Mouse (Mus musculus) MEL (cell line): Measurements from ENCODE around the gene Pcbd1. TPM values are rescaled to one million over a fixed set of nuclear protein-coding genes. Genes with fewer than 3 reads are reported as not detected.

Experiments
- DNase-seq: peaks from one replicate; pipeline ENCODE4 v3.0.0; 2011; ENCODE audit warnings: low read depth, low spot score
- H3K27ac ChIP-seq: 2 replicates; pipeline ENCODE4 v1.5.1; 2012; ENCODE audit warnings: low read depth, mild to moderate bottlenecking, control low read depth, low read length, moderate library complexity; ENCODE audit not compliant: control insufficient read depth
- H3K27me3 ChIP-seq, 2 experiments: fragments of 150-350 bp in 1 of 2; sonication (generic) in 1 of 2; 2 replicates each; pipeline ENCODE4 v1.6.1; 2012; ENCODE audit warnings: low read length in 2 of 2, mild to moderate bottlenecking in 2 of 2, improper control_type of control experiment in 1 of 2, moderate library complexity in 1 of 2; ENCODE audit not compliant: insufficient read depth in 2 of 2, control insufficient read depth in 1 of 2
- H3K36me3 ChIP-seq, 2 experiments: 2 replicates each; pipeline ENCODE4 v1.6.1; 2012 to 2014; ENCODE audit warnings: low read length in 2 of 2, improper control_type of control experiment in 1 of 2, inconsistent platforms in 1 of 2, mild to moderate bottlenecking in 1 of 2; ENCODE audit not compliant: insufficient read depth in 2 of 2, control insufficient read depth in 1 of 2
- H3K4me1 ChIP-seq, 2 experiments: fragments of 150-350 bp in 1 of 2; sonication (generic) in 1 of 2; 2 replicates each; pipeline ENCODE4 v1.6.1; 2012; ENCODE audit warnings: low read length in 2 of 2, improper control_type of control experiment in 1 of 2, mild to moderate bottlenecking in 1 of 2; ENCODE audit not compliant: insufficient read depth in 2 of 2, control insufficient read depth in 1 of 2
- H3K4me3 ChIP-seq, 2 experiments: fragments of 150-350 bp in 1 of 2; sonication (generic) in 1 of 2; 2 replicates each; pipeline ENCODE4 v1.5.1; 2012; ENCODE audit warnings: low read depth in 2 of 2, low read length in 2 of 2, mild to moderate bottlenecking in 2 of 2, moderate library complexity in 2 of 2, control low read depth in 1 of 2, improper control_type of control experiment in 1 of 2; ENCODE audit not compliant: control insufficient read depth in 1 of 2, insufficient read depth in 1 of 2
- H3K79me2 ChIP-seq: 2 replicates; pipeline ENCODE4 v1.6.1; 2012; ENCODE audit warnings: mild to moderate bottlenecking, low read length, moderate library complexity; ENCODE audit not compliant: control insufficient read depth, poor library complexity, insufficient read depth
- H3K9ac ChIP-seq: 2 replicates; pipeline ENCODE4 v1.6.1; 2012; ENCODE audit warnings: low read depth, mild to moderate bottlenecking, control low read depth, low read length, moderate library complexity; ENCODE audit not compliant: control insufficient read depth, poor library complexity, severe bottlenecking
- H3K9me3 ChIP-seq: fragments of 150-350 bp; sonication (generic); replicated peaks from 2 replicates; pipeline ENCODE4 v1.6.1; 2012; ENCODE audit warnings: mild to moderate bottlenecking, low read length, improper control_type of control experiment, moderate library complexity; ENCODE audit not compliant: insufficient read depth
- BHLHE40 ChIP-seq: IDR thresholded peaks from 2 replicates; pipeline ENCODE4 v1.6.1; 2012; ENCODE audit warnings: low read depth, mild to moderate bottlenecking, inconsistent platforms, low read length, improper control_type of control experiment, borderline replicate concordance
- CHD1 ChIP-seq: IDR thresholded peaks from 2 replicates; pipeline ENCODE4 v1.6.1; 2012; ENCODE audit warnings: low read depth, mild to moderate bottlenecking, inconsistent platforms, low read length, improper control_type of control experiment
- CHD2 ChIP-seq: IDR thresholded peaks from 2 replicates; pipeline ENCODE4 v1.6.1; 2011; ENCODE audit warnings: low read length, improper control_type of control experiment
- E2F4 ChIP-seq: IDR thresholded peaks from 2 replicates; pipeline ENCODE4 v1.6.1; 2011; ENCODE audit warnings: low read depth, low read length, improper control_type of control experiment, borderline replicate concordance
- ELF1 ChIP-seq: IDR thresholded peaks from 2 replicates; pipeline ENCODE4 v1.6.1; 2014; ENCODE audit warnings: low read depth, mild to moderate bottlenecking, inconsistent platforms, low read length, improper control_type of control experiment, moderate library complexity
- EP300 ChIP-seq, 2 experiments: IDR thresholded peaks; 2 replicates each; pipeline ENCODE4 v1.6.1; 2011; ENCODE audit warnings: improper control_type of control experiment in 2 of 2, low read length in 2 of 2, low read depth in 1 of 2, mild to moderate bottlenecking in 1 of 2
- ETS1 ChIP-seq: IDR thresholded peaks from 2 replicates; pipeline ENCODE4 v1.6.1; 2012; ENCODE audit warnings: low read depth, mild to moderate bottlenecking, inconsistent platforms, low read length, improper control_type of control experiment, moderate library complexity
- GABPA ChIP-seq: IDR thresholded peaks from 2 replicates; pipeline ENCODE4 v1.6.1; 2012; ENCODE audit warnings: low read depth, mild to moderate bottlenecking, inconsistent platforms, low read length, improper control_type of control experiment, moderate library complexity
- GATA1 ChIP-seq: IDR thresholded peaks from 2 replicates; pipeline ENCODE4 v1.6.1; 2011; ENCODE audit warnings: low read depth, low read length, improper control_type of control experiment
- JUND ChIP-seq: IDR thresholded peaks from 2 replicates; pipeline ENCODE4 v1.6.1; 2011; ENCODE audit warnings: low read depth, mild to moderate bottlenecking, improper control_type of control experiment, low read length
- KAT2A ChIP-seq: conservative IDR thresholded peaks from 2 replicates; pipeline ENCODE4 v1.6.1; 2012; ENCODE audit warnings: low read depth, low read length, improper control_type of control experiment, inconsistent platforms
- MXI1 ChIP-seq: IDR thresholded peaks from 2 replicates; pipeline ENCODE4 v1.6.1; 2011; ENCODE audit warnings: mild to moderate bottlenecking, low read depth, low read length, improper control_type of control experiment
- MYB ChIP-seq: IDR thresholded peaks from 2 replicates; pipeline ENCODE4 v1.6.1; 2011; ENCODE audit warnings: mild to moderate bottlenecking, low read depth, low read length, improper control_type of control experiment
- MYC ChIP-seq: IDR thresholded peaks from 2 replicates; pipeline ENCODE4 v1.6.1; 2011; ENCODE audit warnings: low read depth, mild to moderate bottlenecking, low read length, improper control_type of control experiment, moderate library complexity
- NELFE ChIP-seq: IDR thresholded peaks from 2 replicates; pipeline ENCODE4 v1.6.1; 2011; ENCODE audit warnings: low read depth, low read length, improper control_type of control experiment
- NRF1 ChIP-seq: IDR thresholded peaks from 2 replicates; pipeline ENCODE4 v1.6.1; 2014; ENCODE audit warnings: low read depth, mild to moderate bottlenecking, inconsistent platforms, low read length, improper control_type of control experiment, moderate library complexity; ENCODE audit not compliant: poor library complexity, insufficient read depth, severe bottlenecking
- POLR2AphosphoS5 ChIP-seq: IDR thresholded peaks from 2 replicates; pipeline ENCODE4 v1.6.1; 2012; ENCODE audit warnings: low read depth, borderline replicate concordance, mild to moderate bottlenecking, inconsistent platforms, low read length, moderate library complexity, mixed read lengths
- RAD21 ChIP-seq: IDR thresholded peaks from 2 replicates; pipeline ENCODE4 v1.6.1; 2011; ENCODE audit warnings: mild to moderate bottlenecking, low read depth, low read length, improper control_type of control experiment
- SIN3A ChIP-seq: IDR thresholded peaks from 2 replicates; pipeline ENCODE4 v1.6.1; 2012; ENCODE audit warnings: low read length, improper control_type of control experiment, inconsistent platforms
- SMC3 ChIP-seq: IDR thresholded peaks from 2 replicates; pipeline ENCODE4 v1.6.1; 2011; ENCODE audit warnings: low read depth, low read length, improper control_type of control experiment
- TAL1 ChIP-seq: IDR thresholded peaks from 2 replicates; pipeline ENCODE4 v1.6.1; 2012; ENCODE audit warnings: mild to moderate bottlenecking, inconsistent platforms, low read length, moderate library complexity, mixed read lengths
- USF1 ChIP-seq: IDR thresholded peaks from 2 replicates; pipeline ENCODE4 v1.6.1; 2014; ENCODE audit warnings: low read depth, mild to moderate bottlenecking, inconsistent platforms, low read length, improper control_type of control experiment, moderate library complexity
- USF2 ChIP-seq, 2 experiments: IDR thresholded peaks; 2 replicates each; pipeline ENCODE4 v1.6.1; 2011 to 2012; ENCODE audit warnings: improper control_type of control experiment in 2 of 2, low read length in 2 of 2, borderline replicate concordance in 1 of 2, inconsistent platforms in 1 of 2, low read depth in 1 of 2, mild to moderate bottlenecking in 1 of 2; ENCODE audit not compliant: insufficient read depth in 1 of 2
- ZC3H11A ChIP-seq: IDR thresholded peaks from 2 replicates; pipeline ENCODE4 v1.6.1; 2012; ENCODE audit warnings: low read depth, mild to moderate bottlenecking, inconsistent platforms, low read length, improper control_type of control experiment
- ZKSCAN1 ChIP-seq: IDR thresholded peaks from 2 replicates; pipeline ENCODE4 v1.6.1; 2012; ENCODE audit warnings: low read depth, mild to moderate bottlenecking, inconsistent platforms, low read length, improper control_type of control experiment, moderate library complexity
- ZMIZ1 ChIP-seq: IDR thresholded peaks from 2 replicates; pipeline ENCODE4 v1.6.1; 2012; ENCODE audit warnings: low read depth, mild to moderate bottlenecking, inconsistent platforms, low read length, improper control_type of control experiment, moderate library complexity
- ZNF384 ChIP-seq: IDR thresholded peaks from 2 replicates; pipeline ENCODE4 v1.6.1; 2012; ENCODE audit warnings: low read depth, mild to moderate bottlenecking, inconsistent platforms, low read length, improper control_type of control experiment
- polyA plus RNA-seq, 2 experiments: library from polyadenylated mRNA; stranded (reverse) in 1 of 2; unstranded in 1 of 2; fragments of >175 nt in 1 of 2; fragments of >200 nt in 1 of 2; gene quantifications; 2 replicates each; pipeline versions ENCODE4 v1.2.1 to v1.2.4; 2012; ENCODE audit warnings: low replicate concordance in 2 of 2, low read depth in 1 of 2; ENCODE audit not compliant: insufficient read length in 2 of 2, insufficient read depth in 1 of 2, missing spikeins in 1 of 2
- total RNA-seq: library from RNA; depleted of rRNA; stranded (reverse); fragments of 300-350 nt; gene quantifications from 2 replicates; pipeline ENCODE4 v1.2.3, GENCODE M21; 2012

The Pcbd1 gene
- total and polyA plus RNA-seq, 3 experiments = not detected

DNA sequence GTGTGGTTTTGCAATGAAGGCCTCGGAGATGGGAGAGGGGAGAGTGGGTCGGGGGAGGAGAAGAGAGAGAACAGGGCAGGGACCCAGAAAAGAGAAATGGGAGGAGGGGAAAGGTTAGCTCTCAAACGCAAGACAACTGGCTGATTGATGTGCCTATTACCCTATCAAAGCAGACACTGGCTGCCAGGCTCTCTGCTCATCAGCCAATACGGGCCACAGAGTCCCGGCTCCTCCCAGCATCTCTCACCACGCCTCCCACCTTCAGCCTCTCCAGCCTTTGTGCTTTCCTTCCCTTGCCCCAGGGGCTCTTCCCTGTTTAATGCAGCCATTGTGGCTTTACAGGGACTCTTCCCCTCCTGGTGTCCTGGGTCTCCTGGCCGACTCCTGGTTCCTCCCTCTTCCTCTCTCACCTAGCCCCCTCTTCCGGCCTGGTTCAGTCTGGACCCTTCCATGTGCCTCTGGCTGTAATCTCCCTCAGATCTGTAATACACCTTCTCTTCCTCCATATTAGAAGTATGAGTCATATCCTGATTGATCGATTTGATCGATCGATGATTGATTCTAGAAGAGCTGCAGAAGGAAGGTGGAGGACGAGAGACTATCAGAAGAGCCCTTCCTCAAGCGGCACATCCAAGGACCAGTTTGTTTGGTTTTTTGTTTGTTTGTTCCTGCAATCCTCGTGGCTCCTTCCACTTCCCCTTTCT, 8.8 kb upstream of the Pcbd1 start (continued):
- TF ChIP-seq ETS1 = peak; percentile 17; the same call in 1 of the 2 replicates
- no peak for TF ChIP-seq RAD21
- peak; percentile 78 for TF ChIP-seq ZMIZ1
- no peak for TF ChIP-seq ZC3H11A
- TF ChIP-seq MYC = peak; percentile 40; the same call in 1 of the 2 replicates
- no peak for TF ChIP-seq NRF1
- 0 out of 2 replicates have a peak, but pooled peaks have one; percentile 1 for TF ChIP-seq ZNF384
- TF ChIP-seq GABPA = no peak
- no peak for TF ChIP-seq USF1
- TF ChIP-seq CHD2 = peak; percentile 83
- 0 out of 2 replicates have a peak, but pooled peaks have one; percentile 39 for TF ChIP-seq ELF1
- no peak for TF ChIP-seq E2F4
- no peak for TF ChIP-seq GATA1
- TF ChIP-seq KAT2A = no peak
- TF ChIP-seq CHD1 = no peak
- no peak for TF ChIP-seq TAL1

DNA sequence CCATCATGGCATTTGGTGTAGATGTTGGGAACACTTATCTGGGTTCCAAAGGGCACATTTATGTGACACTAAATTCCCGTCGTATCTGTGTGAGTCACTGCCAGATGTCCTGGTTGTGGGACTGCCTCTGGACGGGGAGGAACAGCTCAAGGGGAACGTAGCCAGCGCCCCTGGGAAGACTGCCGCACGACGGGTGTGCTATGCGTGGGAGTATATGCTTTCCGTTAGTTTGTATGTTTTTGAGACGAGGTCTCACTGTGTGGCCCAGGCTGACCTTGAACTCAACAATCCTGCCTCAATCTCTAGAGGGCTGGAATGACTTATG, 8.2 kb upstream of the Pcbd1 start:
- H3K27ac ChIP-seq = peak overlapping the region; percentile 41
- H3K36me3 ChIP-seq = peaks cover 0 to 3% of the 10 kb centered on the region in 2 experiments; a peak in 2 of 4 replicates
- H3K9ac ChIP-seq = peak overlapping the region; percentile 61
- peak overlapping the region; percentile 66 to 67 for H3K4me3 ChIP-seq
- peak; percentile 73 for DNase-seq
- H3K79me2 ChIP-seq = no peaks in the 10 kb centered on the region
- no peak for TF ChIP-seq NRF1
- TF ChIP-seq SMC3 = no peak
- no peak for TF ChIP-seq MYB
- no peak for TF ChIP-seq JUND
- no peak for TF ChIP-seq ZKSCAN1
- TF ChIP-seq CHD1 = no peak
- TF ChIP-seq E2F4 = no peak
- TF ChIP-seq BHLHE40 = no peak
- TF ChIP-seq NELFE = no peak
- TF ChIP-seq ETS1 = no peak
- no peak for TF ChIP-seq USF2 (IDR thresholded peaks at IDR 0.05; ENCODE audit: borderline replicate concordance in 1 of 2, insufficient read depth in 1 of 2, low read depth in 1 of 2, low read length in 2 of 2)
- no peak for TF ChIP-seq EP300 (IDR thresholded peaks at IDR 0.05; ENCODE audit: low read depth in 1 of 2, low read length in 2 of 2)
- no peak for TF ChIP-seq SIN3A
- TF ChIP-seq MXI1 = no peak
- no peak for TF ChIP-seq POLR2AphosphoS5
- no peaks in the 10 kb centered on the region for H3K27me3 ChIP-seq
- H3K9me3 ChIP-seq = no peaks in the 10 kb centered on the region
- peaks cover 0 to 6% of the 10 kb centered on the region in 2 experiments; a peak in 2 of 4 replicates for H3K4me1 ChIP-seq
